Mouse (Mus musculus): ENCODE measurements around the gene 6430531B16Rik. TPM values are rescaled to one million over a fixed set of nuclear protein-coding genes. Genes with fewer than 3 reads are reported as not detected.
A peak's percentile ranks its signal among the peaks of the same experiment; 100 is the strongest.

Gene 6430531B16Rik
- polyA plus RNA-seq, 1 experiment = 0.13 TPM

- Histone ChIP-seq H3K27me3 (replicated peaks; ENCODE audit: control insufficient read depth, insufficient read depth, low read length) (no peaks in the 10 kb centered on the region), H3K4me3 (ENCODE audit: insufficient read depth, low read depth, low read length) (no peak overlapping the region), H3K4me1 (ENCODE audit: control insufficient read depth, insufficient read depth, low read length) (no peaks in the 10 kb centered on the region), H3K27ac (ENCODE audit: insufficient read depth, low read depth, low read length) (no peak overlapping the region), H3K36me3 (ENCODE audit: control insufficient read depth, insufficient read depth, low read length) (no peaks in the 10 kb centered on the region)
- no peak for DNase-seq
- no peak for TF ChIP-seq POLR2A (IDR thresholded peaks at IDR 0.05; ENCODE audit: low read depth, low read length)
- TF ChIP-seq CTCF (conservative IDR thresholded peaks at IDR 0.05; ENCODE audit: insufficient read depth, insufficient read length, low read depth, low read length) = no peak
- 61% methylated on average over 6 of the region's 6 CpGs for WGBS
Observed at GRCm38 (mm10) chr7:139971436-139971835, 7.1 kb downstream of the 6430531B16Rik start.

GRCm38 (mm10) chr7:139970979-139971378, 7.6 kb downstream of the 6430531B16Rik start:
- H3K4me1 ChIP-seq (ENCODE audit: control insufficient read depth, insufficient read depth, low read length) = no peaks in the 10 kb centered on the region
- DNase-seq = no peak
- WGBS = 79% methylated on average over 5 of the region's 5 CpGs
- H3K27me3 ChIP-seq (replicated peaks; ENCODE audit: control insufficient read depth, insufficient read depth, low read length) = no peaks in the 10 kb centered on the region
- no peaks in the 10 kb centered on the region for H3K36me3 ChIP-seq (ENCODE audit: control insufficient read depth, insufficient read depth, low read length)
- no peak overlapping the region for H3K27ac ChIP-seq (ENCODE audit: insufficient read depth, low read depth, low read length)
- TF ChIP-seq POLR2A (IDR thresholded peaks at IDR 0.05; ENCODE audit: low read depth, low read length) (no peak), CTCF (conservative IDR thresholded peaks at IDR 0.05; ENCODE audit: insufficient read depth, insufficient read length, low read depth, low read length) (no peak)
- H3K4me3 ChIP-seq (ENCODE audit: insufficient read depth, low read depth, low read length) = no peak overlapping the region

DNA sequence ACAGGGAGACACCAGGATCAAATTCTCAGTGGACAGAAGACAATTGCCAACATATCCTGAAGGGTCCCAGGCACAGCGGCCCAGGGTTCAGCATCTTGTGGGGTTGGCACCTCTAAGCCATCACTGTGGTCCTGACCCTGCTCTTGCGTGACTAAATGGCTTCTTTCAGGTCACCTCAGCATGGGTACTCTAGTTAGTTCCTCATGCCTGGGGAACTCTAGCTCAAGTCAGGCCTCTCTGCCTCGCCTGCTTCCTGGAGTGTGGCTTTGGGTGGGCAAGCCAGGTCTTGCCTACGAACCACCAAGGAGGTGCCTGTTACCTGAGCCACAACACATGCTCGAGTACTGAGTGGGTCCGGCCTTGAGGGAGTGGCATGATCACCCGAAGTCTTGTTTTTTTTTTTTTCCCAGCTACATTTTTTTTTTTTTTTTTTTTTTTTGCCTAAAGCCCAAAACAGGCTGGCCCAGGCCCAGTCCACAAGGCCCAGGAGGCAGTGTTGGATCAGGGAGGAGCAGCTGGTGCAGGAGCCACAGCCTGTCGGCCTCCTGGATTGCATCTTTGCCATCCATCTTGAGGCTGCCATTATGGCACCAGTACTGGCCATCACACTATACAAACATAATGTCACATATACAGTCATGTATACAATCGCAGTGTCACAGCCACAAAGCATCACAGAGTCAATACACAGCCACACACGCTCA, 8.2 kb downstream of the 6430531B16Rik start:
- no peak for TF ChIP-seq CTCF (conservative IDR thresholded peaks at IDR 0.05; ENCODE audit: insufficient read depth, insufficient read length, low read depth, low read length)
- no peak overlapping the region for H3K27ac ChIP-seq (ENCODE audit: insufficient read depth, low read depth, low read length)
- H3K4me3 ChIP-seq (ENCODE audit: insufficient read depth, low read depth, low read length) = no peak overlapping the region
- no peaks in the 10 kb centered on the region for H3K36me3 ChIP-seq (ENCODE audit: control insufficient read depth, insufficient read depth, low read length)
- no peak for DNase-seq
- WGBS = 77% methylated on average over 10 of the region's 10 CpGs
- no peaks in the 10 kb centered on the region for H3K27me3 ChIP-seq (replicated peaks; ENCODE audit: control insufficient read depth, insufficient read depth, low read length)
- no peaks in the 10 kb centered on the region for H3K4me1 ChIP-seq (ENCODE audit: control insufficient read depth, insufficient read depth, low read length)

GRCm38 (mm10) chr7:139969348-139970130, 9.0 kb downstream of the 6430531B16Rik start:
- no peak for TF ChIP-seq POLR2A (IDR thresholded peaks at IDR 0.05; ENCODE audit: low read depth, low read length)
- TF ChIP-seq CTCF (conservative IDR thresholded peaks at IDR 0.05; ENCODE audit: insufficient read depth, insufficient read length, low read depth, low read length) = peak; percentile 81
- Histone ChIP-seq H3K27ac (ENCODE audit: insufficient read depth, low read depth, low read length) (no peak overlapping the region), H3K4me1 (ENCODE audit: control insufficient read depth, insufficient read depth, low read length) (no peaks in the 10 kb centered on the region), H3K36me3 (ENCODE audit: control insufficient read depth, insufficient read depth, low read length) (no peaks in the 10 kb centered on the region), H3K27me3 (replicated peaks; ENCODE audit: control insufficient read depth, insufficient read depth, low read length) (no peaks in the 10 kb centered on the region), H3K4me3 (ENCODE audit: insufficient read depth, low read depth, low read length) (no peak overlapping the region)
- 46% methylated on average over 9 of the region's 10 CpGs for WGBS
- DNase-seq = peak; percentile 79

- DNase-seq = no peak
- Histone ChIP-seq H3K4me3 (ENCODE audit: insufficient read depth, low read depth, low read length) (no peak overlapping the region), H3K4me1 (ENCODE audit: control insufficient read depth, insufficient read depth, low read length) (no peaks in the 10 kb centered on the region), H3K27me3 (replicated peaks; ENCODE audit: control insufficient read depth, insufficient read depth, low read length) (no peaks in the 10 kb centered on the region), H3K27ac (ENCODE audit: insufficient read depth, low read depth, low read length) (no peak overlapping the region), H3K36me3 (ENCODE audit: control insufficient read depth, insufficient read depth, low read length) (no peaks in the 10 kb centered on the region)
- 44% methylated on average over 5 of the region's 5 CpGs for WGBS
- TF ChIP-seq CTCF (conservative IDR thresholded peaks at IDR 0.05; ENCODE audit: insufficient read depth, insufficient read length, low read depth, low read length) = no peak
- TF ChIP-seq POLR2A (IDR thresholded peaks at IDR 0.05; ENCODE audit: low read depth, low read length) = no peak
Observed at GRCm38 (mm10) chr7:139968428-139968827, 10.1 kb downstream of the 6430531B16Rik start.

- WGBS = 37% methylated on average over 4 of the region's 4 CpGs
- no peak for DNase-seq
- Histone ChIP-seq H3K36me3 (ENCODE audit: control insufficient read depth, insufficient read depth, low read length) (no peaks in the 10 kb centered on the region), H3K4me1 (ENCODE audit: control insufficient read depth, insufficient read depth, low read length) (no peaks in the 10 kb centered on the region), H3K27ac (ENCODE audit: insufficient read depth, low read depth, low read length) (no peak overlapping the region), H3K27me3 (replicated peaks; ENCODE audit: control insufficient read depth, insufficient read depth, low read length) (no peaks in the 10 kb centered on the region), H3K4me3 (ENCODE audit: insufficient read depth, low read depth, low read length) (no peak overlapping the region)
- TF ChIP-seq CTCF (conservative IDR thresholded peaks at IDR 0.05; ENCODE audit: insufficient read depth, insufficient read length, low read depth, low read length) (no peak), POLR2A (IDR thresholded peaks at IDR 0.05; ENCODE audit: low read depth, low read length) (no peak)
Observed at GRCm38 (mm10) chr7:139967175-139967574, 11.4 kb downstream of the 6430531B16Rik start.

DNA sequence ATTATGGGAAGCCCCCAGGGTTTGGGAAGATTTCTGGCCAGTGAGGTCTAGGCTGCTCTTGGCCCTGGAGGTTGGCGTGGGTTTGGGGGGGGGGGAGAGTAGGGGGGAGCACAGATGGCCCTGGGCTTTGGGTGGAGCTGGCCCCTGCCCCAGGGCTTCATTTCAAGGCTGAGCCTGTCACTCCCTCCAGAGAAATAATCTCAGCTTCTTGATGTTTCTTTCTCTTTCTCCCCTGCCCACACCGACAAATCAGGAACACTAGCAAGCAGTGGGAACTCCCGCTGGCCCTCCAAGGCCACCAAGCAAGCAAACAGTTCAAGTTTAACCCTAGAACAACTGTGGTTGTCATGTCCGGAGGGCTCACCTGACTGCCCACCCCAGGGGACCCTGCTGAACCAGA, 14.7 kb downstream of the 6430531B16Rik start:
- TF ChIP-seq POLR2A (IDR thresholded peaks at IDR 0.05; ENCODE audit: low read depth, low read length) = no peak
- TF ChIP-seq CTCF (conservative IDR thresholded peaks at IDR 0.05; ENCODE audit: insufficient read depth, insufficient read length, low read depth, low read length) = no peak
- Histone ChIP-seq H3K36me3 (ENCODE audit: control insufficient read depth, insufficient read depth, low read length) (no peaks in the 10 kb centered on the region), H3K27me3 (replicated peaks; ENCODE audit: control insufficient read depth, insufficient read depth, low read length) (no peaks in the 10 kb centered on the region), H3K4me1 (ENCODE audit: control insufficient read depth, insufficient read depth, low read length) (no peaks in the 10 kb centered on the region), H3K27ac (ENCODE audit: insufficient read depth, low read depth, low read length) (no peak overlapping the region), H3K4me3 (ENCODE audit: insufficient read depth, low read depth, low read length) (no peak overlapping the region)
- no peak for DNase-seq
- 49% methylated on average over 4 of the region's 4 CpGs for WGBS

All from kidney, adult 2 months (tissue).